ENCODE assay signal across 7 mouse cellular contexts in genomic region chr7:47132180-47132930, GRCm38 (mm10). TPM values are rescaled to one million over a fixed set of nuclear protein-coding genes. Genes with fewer than 3 reads are reported as not detected.
DNase-seq lines count a peak whose midpoint lies in the region; ATAC-seq lines count a peak whose summit lies in the region.

No protein-coding gene starts in this region.

- H3K4me1 ChIP-seq in embryonic facial prominence, embryonic 10.5 days = peaks cover 18% of the 10 kb centered on the region
- H3K4me1 ChIP-seq in hindbrain, embryonic 10.5 days (replicated peaks) = peaks cover 20% of the 10 kb centered on the region
- H3K4me1 ChIP-seq in midbrain, embryonic 16.5 days (ENCODE audit: control insufficient read depth, insufficient read depth, low read length) = peaks cover 26% of the 10 kb centered on the region

- peaks cover 68% of the 10 kb centered on the region for H3K27me3 ChIP-seq in embryonic facial prominence, embryonic 10.5 days (replicated peaks; ENCODE audit: low read depth, poor library complexity, severe bottlenecking)
- peaks cover 67% of the 10 kb centered on the region for H3K27me3 ChIP-seq in hindbrain, embryonic 10.5 days (ENCODE audit: insufficient read depth, poor library complexity, severe bottlenecking)
- H3K27me3 ChIP-seq in midbrain, embryonic 16.5 days (ENCODE audit: control insufficient read depth, insufficient read depth, low read depth, low read length) = no peaks in the 10 kb centered on the region

- H3K9ac ChIP-seq in midbrain, embryonic 16.5 days (ENCODE audit: low read depth, low read length) = peak overlapping the region; percentile 94

- H3K4me3 ChIP-seq in embryonic facial prominence, embryonic 10.5 days = peak overlapping the region; percentile 79
- peak overlapping the region; percentile 85 for H3K4me3 ChIP-seq in hindbrain, embryonic 10.5 days
- H3K4me3 ChIP-seq in midbrain, embryonic 16.5 days (ENCODE audit: low read depth, low read length) = peak overlapping the region; percentile 85

- DNase-seq in ES-CJ7 (ENCODE audit: low read depth, low spot score) (peak; percentile 46), ZHBTc4 (ENCODE audit: low read depth, low spot score) (peak; percentile 58)
- DNase-seq in embryonic facial prominence, embryonic 10.5 days (ENCODE audit: low spot score) = peak; percentile 71
- peak; percentile 74 for DNase-seq in hindbrain, embryonic 10.5 days (ENCODE audit: low spot score)
- DNase-seq in left cerebral cortex, postnatal 10 days (ENCODE audit: extremely low spot score in 1 of 2, low spot score in 2 of 2) = peak; percentile 59 to 83

- WGBS in embryonic facial prominence, embryonic 10.5 days = under 1% methylated on average over 65 of the region's 65 CpGs
- WGBS in hindbrain, embryonic 10.5 days = under 1% methylated on average over 65 of the region's 65 CpGs
- under 1% methylated on average over 65 of the region's 65 CpGs for WGBS in midbrain, embryonic 16.5 days

- H3K27ac ChIP-seq in embryonic facial prominence, embryonic 10.5 days (replicated peaks) = peak overlapping the region; percentile 73
- H3K27ac ChIP-seq in hindbrain, embryonic 10.5 days = peak overlapping the region; percentile 90
- peak overlapping the region; percentile 93 for H3K27ac ChIP-seq in midbrain, embryonic 16.5 days (ENCODE audit: low read length)

- peak; percentile 91 for ATAC-seq in midbrain, embryonic 16.5 days
- ATAC-seq in CD4-positive, CD25-positive, alpha-beta regulatory T cell, adult 4 months = no peak

- no peaks in the 10 kb centered on the region for H3K36me3 ChIP-seq in embryonic facial prominence, embryonic 10.5 days (replicated peaks)
- no peaks in the 10 kb centered on the region for H3K36me3 ChIP-seq in hindbrain, embryonic 10.5 days
- no peaks in the 10 kb centered on the region for H3K36me3 ChIP-seq in midbrain, embryonic 16.5 days (ENCODE audit: control insufficient read depth, insufficient read depth, low read length)

- H3K4me2 ChIP-seq in midbrain, embryonic 16.5 days (ENCODE audit: low read length) = peak overlapping the region; percentile 77

- H3K9me3 ChIP-seq in embryonic facial prominence, embryonic 10.5 days = no peaks in the 10 kb centered on the region
- no peaks in the 10 kb centered on the region for H3K9me3 ChIP-seq in hindbrain, embryonic 10.5 days
- no peaks in the 10 kb centered on the region for H3K9me3 ChIP-seq in midbrain, embryonic 16.5 days (replicated peaks; ENCODE audit: control insufficient read depth, low read length, poor library complexity, severe bottlenecking)

- intact Hi-C loops in left cerebral cortex, postnatal 10 days (cut with DNase I) = loop anchor here (5.0 kb wide), 1 partner anchor 35 kb away; no protein-coding TSS in a partner anchor

RNA-seq across cellular contexts. Expression of gene Ptpn5, which starts 1.1 kb away (rescaled TPM):
- polyA plus RNA-seq in embryonic facial prominence, embryonic 10.5 days (2016; fragmentation: Nextera tagmentation; extraction: Ambion mirVana) = 2.9 and 3.2 TPM in 2 replicates
- 10.7 and 30.9 TPM in 2 replicates for polyA plus RNA-seq in hindbrain, embryonic 10.5 days (2016; fragmentation: Nextera tagmentation; extraction: Ambion mirVana)
- total RNA-seq in left cerebral cortex, postnatal 10 days (2021) = 100 to 1,000 TPM; 118 TPM
- polyA plus RNA-seq in midbrain, embryonic 16.5 days (2015; fragmentation: Nextera tagmentation; extraction: Ambion mirVana) = 179 and 194 TPM in 2 replicates
- polyA plus RNA-seq in CD4-positive, CD25-positive, alpha-beta regulatory T cell, adult 4 months (2017; shearing (Covaris generic)) = 10 to 100 TPM in 1 of 2 experiments, 1 to 10 TPM in 1; 9.8 to 17.8 TPM
